8 mouse cellular contexts compared by ENCODE assay signal in the genomic region with DNA sequence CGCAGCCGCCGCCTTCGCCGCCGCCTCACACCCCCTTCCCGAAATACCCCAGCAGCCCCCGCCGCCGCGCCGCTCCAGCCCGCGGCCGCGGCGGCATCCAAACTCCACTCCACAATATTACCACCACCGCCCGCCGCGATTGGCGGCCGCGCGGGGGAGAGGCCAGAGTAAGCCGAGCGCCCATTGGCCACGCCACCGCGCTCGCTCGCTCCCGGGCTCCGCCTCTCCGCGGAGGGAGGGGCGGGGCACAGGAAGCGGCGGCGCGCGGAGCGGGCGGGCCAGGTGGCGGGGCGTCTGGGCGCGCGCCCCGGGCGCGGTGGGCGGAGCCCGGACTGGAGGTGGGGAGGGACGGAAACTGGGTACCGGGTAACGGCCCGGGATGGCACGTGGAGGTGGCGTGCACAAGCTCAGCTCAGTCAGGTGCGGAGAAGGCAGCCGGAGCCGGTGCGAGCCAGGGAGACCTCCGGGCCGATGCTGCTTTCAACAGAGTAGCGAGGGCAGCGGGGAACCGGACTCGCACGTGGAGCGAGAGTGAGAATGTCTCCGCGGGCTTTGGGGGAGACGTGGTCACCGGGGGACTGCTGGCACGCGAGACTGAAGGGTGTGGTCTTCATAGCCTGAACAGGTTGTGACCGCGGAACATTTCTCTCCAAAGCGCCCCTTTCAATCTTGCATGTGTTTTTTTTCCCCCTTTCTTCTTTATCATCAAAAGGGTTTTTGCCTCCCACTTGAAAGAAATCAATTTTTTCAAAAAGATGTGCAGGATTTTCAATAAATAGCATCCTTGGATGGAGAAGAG. TPM values are rescaled to one million over a fixed set of nuclear protein-coding genes. Genes with fewer than 3 reads are reported as not detected.
DNase-seq lines count a peak whose midpoint lies in the region; ATAC-seq lines count a peak whose summit lies in the region.

A gene (minus strand): TSS at position 81 of the 799 bp plus-strand sequence.

- peak within 1 kb of the TSS; percentile 91 for H3K4me2 ChIP-seq in hindbrain, embryonic 11.5 days (replicated peaks; ENCODE audit: low read depth, low read length)

- no peaks in the 10 kb centered on the region for H3K4me1 ChIP-seq in hindbrain, embryonic 11.5 days (replicated peaks; ENCODE audit: control insufficient read depth, insufficient read depth, low read length)

- peak within 1 kb of the TSS; percentile 74 for H3K4me3 ChIP-seq in hindbrain, embryonic 11.5 days (ENCODE audit: low read depth, low read length)

- no peaks in the 10 kb centered on the region for H3K27me3 ChIP-seq in hindbrain, embryonic 11.5 days (ENCODE audit: control insufficient read depth, insufficient read depth, low read length)

- ATAC-seq in hindbrain, embryonic 11.5 days (ENCODE audit: low FRiP score), result peak; percentile 98

- peak within 1 kb of the TSS; percentile 73 for H3K9ac ChIP-seq in hindbrain, embryonic 11.5 days (ENCODE audit: low read depth, low read length)

- DNase-seq in Muller cell, postnatal 12 days (ENCODE audit: inconsistent ontology term), result peak; percentile 98
- DNase-seq in cerebellum, adult 9-11 months, result peak; percentile 94
- DNase-seq in frontal cortex, adult 2 months (ENCODE audit: extremely low spot score in 1 of 2, low spot score in 1 of 2), result peak; percentile 82 to 92
- peak; percentile 97 for DNase-seq in hindbrain, embryonic 11.5 days (ENCODE audit: low spot score)
- peak; percentile 92 to 96 for DNase-seq in layer of hippocampus, postnatal 10 days (ENCODE audit: low spot score in 2 of 2)
- peak; percentile 95 for DNase-seq in lung, postnatal 10 days
- DNase-seq in ovary, postnatal 36 days (ENCODE audit: low spot score), result peak; percentile 97
- DNase-seq in thymus, postnatal 25 days, result peak; percentile 98

- no peaks in the 10 kb centered on the region for H3K9me3 ChIP-seq in hindbrain, embryonic 11.5 days (ENCODE audit: control insufficient read depth, low read length)

- H3K36me3 ChIP-seq in hindbrain, embryonic 11.5 days (ENCODE audit: control insufficient read depth, insufficient read depth, low read length), result no peaks in the 10 kb centered on the region

- H3K27ac ChIP-seq in hindbrain, embryonic 11.5 days (ENCODE audit: low read depth, low read length), result peak within 1 kb of the TSS; percentile 85

- under 1% methylated on average over 73 of the region's 81 CpGs for WGBS in hindbrain, embryonic 11.5 days

RNA-seq across cellular contexts. Expression of the gene that starts here (rescaled TPM):
- polyA plus RNA-seq in frontal cortex, adult 2 months (2012; rRNA removed), result 25.5 and 28.9 TPM in 2 replicates
- polyA plus RNA-seq in hindbrain, embryonic 11.5 days (2014; fragmentation: Nextera tagmentation; extraction: Ambion mirVana), result 10.2 and 10.5 TPM in 2 replicates
- 10 to 100 TPM; 57.7 to 63.9 TPM for total RNA-seq in layer of hippocampus, postnatal 10 days (2021)

Comparison
In these comparisons a context has a peak if more than half of its experiments do, and no peak if none do; other contexts are left out.
1. Peak in every context shown above with its lines: DNase-seq, ATAC-seq, H3K4me3 ChIP-seq and H3K27ac ChIP-seq.